Mouse (Mus musculus) naive thymus-derived CD4-positive, alpha-beta T cell, adult 2 months (primary cell): ENCODE results near the gene Gm37240.
"Not testable (repeated sequence)": the region's sequence is repeated elsewhere in the genome, so short reads cannot be mapped to it uniquely, and the experiment has no call there.

Experiments
- DNase-seq: peaks from one replicate; pipeline ENCODE4 v3.0.0-alpha.2; 2011; ENCODE audit warnings: low read depth

The Gm37240 gene

DNA sequence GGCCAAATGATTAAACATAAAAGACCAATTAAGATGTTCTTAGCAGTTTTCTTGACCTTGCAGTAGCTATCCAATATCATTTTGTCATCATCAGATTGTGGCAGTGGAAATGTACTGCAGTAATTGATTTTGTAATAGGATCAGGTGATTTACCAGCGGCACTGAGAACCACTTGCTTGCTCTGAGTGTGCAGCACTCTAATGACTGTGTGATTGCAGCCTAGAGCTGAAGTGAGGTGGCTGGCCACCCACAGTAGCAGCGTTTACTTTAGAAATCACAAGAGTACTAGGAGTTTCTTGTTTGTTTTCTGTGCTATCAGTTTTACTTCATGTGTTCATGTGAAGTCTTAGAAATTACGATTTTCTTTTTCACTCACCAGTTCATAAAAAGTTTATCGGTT lies 1011.1 kb downstream of the Gm37240 start:
- no peak for DNase-seq

DNA sequence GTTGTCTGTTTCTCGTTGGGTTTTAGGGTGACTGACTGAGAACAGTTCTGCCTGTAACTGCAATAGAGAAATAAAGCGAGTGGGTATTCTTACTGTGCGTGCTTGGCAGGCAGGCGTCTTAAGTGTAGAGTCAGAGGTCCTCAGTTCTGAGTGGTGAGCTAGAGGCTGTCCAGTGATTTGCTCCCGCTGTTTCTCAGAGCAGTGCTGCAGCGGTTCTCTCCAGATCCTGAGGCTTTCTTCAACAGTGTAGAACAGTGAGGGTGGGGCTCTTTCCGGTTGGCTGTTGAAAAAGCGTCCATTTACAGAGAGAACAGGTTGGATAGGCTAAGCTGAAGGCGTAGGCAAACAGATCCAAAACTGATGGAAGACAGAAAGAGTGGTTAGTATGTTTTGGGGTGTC lies 1012.0 kb downstream of the Gm37240 start:
- no peak for DNase-seq

DNA sequence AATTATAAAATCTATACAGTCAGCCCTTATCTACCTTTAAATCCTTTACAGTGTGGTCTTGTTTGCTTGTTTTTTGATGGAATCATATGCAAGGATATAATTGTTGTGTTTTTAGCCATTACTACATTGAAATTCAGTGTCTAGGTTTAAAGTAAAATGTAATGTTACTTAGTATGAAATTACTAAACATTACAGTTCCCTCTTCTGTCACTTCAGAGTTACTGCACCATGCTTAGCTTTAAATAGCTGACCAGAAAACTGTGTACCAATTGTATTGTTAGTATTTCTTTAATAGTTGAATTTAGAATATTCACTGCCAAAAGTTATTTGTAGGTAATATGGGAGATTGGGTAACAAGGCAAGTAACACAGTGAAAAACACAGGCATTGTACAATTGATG lies 1017.2 kb downstream of the Gm37240 start:
- no peak for DNase-seq

DNA sequence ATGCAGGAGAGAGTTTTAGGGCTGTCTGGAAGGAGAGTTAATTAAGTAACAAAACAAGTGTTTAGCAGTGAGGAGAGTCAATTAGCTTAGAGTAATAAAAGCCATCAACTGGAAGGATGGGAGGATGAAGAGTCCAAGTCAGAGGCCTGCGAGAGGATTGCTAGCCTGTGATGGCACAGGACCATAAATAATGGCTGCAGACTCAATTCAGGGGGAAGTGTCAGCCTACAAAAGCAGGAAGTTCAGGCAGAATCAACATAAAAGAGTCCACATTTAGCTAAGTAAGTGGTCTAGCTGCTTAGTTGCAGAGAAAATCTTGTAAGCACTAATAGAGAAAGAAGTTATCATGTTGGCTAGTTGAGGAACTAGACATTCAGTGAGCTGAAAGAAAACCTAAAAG lies 1019.3 kb downstream of the Gm37240 start:
- no peak for DNase-seq

DNA sequence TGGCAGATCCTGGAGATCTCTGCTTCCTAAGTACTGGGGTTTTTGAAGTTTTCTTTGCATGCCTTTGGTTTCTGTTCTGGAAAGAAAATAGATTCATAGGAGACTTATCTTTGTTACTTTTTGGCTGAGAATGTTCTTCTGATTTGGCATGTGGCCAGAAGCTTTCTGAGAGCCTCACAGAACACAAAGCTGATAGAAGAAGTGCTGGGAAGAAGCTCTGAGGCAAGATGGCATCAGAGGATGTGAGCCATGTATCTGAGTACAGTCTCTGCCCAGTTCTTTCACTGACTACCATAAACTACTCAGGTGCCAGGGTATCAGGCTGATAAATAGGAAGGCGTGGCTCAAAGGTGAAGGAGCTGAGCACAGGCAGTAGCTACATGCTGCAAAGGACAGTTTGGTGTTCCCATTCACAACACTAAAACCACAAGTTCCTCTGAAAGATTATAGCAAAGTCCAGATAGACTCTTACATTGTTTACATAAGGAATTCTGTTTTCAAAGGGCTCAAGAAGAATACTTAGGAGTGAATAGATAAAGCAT lies 1019.8 kb downstream of the Gm37240 start:
- DNase-seq: no peak

DNA sequence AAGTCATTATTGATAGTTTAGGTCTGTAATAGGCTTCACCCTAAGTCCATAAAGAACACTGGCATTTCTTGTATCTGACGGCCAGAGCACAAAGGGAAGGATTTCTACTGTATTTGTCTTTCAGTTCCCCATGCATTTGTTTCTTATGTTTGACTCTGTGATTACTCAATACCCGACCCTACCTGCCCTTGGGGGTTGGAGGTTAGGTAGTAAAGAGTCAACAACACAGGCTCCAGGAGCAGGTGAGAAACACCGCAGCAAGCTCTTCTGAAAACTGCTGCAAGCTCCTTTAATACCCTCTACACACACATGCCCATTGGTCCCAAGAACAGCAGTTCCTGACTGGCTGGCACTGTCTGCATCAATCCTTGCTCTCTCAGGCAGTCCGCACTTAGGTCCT lies 1020.5 kb downstream of the Gm37240 start:
- no peak for DNase-seq

DNA sequence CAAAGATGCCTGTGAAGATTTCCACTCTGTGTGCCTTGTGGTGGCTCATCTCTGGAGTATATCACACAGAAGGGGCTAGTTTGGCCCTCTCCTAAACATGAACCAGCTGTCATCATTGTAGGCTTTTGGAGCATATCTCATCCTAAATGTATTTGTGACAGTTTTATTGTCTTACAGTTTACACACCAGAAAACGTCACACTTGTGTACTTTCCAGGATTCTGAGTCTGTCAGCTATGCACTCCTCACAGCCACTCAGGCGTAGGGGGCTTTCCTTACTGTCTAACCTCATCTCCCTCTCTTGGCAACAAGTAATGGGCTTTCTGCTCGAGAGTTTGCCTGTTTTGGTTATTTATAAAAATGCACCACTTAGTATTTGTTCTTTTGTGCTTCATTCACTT lies 1021.6 kb downstream of the Gm37240 start:
- no peak for DNase-seq

DNA sequence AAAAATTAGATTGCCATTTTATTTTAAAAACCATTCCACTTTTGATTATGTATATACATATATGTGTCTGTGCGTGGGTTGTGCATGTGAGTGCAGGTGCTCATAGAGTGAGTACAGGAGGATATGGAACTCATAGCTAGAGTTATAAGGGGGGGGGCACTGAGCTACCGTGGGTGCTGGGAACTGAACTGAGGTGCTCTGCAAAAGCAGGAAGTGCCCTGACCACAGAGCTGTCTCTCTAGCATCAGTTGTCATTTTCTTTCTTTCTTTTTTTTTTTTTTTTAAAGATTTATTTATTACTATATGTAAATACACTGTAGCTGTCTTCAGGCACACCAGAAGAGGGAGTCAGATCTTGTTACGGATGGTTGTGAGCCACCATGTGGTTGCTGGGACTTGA lies 1025.5 kb downstream of the Gm37240 start:
- DNase-seq: not testable (repeated sequence)

DNA sequence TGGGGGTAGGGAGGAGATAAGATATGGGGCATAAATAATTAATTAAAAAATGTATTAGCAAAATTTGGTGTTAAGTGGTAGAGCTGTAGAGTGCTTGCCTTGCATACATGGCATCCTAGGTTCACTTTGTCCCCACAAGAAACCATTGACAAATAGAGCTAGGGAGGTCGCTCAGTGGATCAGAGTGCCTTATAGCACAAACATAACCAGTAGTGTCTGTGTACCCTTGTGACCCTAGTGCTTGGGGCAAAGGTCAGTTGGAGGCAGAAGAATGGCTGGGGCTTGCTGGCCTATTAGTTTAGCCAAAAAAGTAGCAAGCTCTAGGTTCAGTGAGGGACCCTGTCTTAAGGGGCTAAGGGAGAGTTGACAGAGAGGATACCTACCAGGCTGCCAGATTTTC lies 1026.6 kb downstream of the Gm37240 start:
- DNase-seq: no peak

DNA sequence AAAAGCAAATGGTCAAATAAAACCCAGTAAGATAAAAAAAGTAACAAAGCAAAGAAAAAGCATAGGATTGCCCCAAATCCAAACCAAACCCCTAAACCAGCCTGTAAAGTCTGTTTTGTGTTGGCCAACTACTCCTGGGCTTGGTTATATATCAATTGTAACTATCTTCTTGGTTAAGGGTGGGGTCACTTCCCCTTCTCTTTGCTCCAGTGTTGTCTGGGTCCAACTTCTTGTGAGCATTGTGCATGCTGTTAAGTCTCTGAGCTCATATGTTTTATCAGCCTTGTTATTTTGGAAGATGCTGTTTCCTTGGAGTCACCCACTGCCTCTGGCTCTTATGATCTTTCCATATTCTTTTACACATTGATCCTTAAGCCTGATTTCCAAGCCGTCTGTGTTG lies 1032.9 kb downstream of the Gm37240 start:
- no peak for DNase-seq

DNA sequence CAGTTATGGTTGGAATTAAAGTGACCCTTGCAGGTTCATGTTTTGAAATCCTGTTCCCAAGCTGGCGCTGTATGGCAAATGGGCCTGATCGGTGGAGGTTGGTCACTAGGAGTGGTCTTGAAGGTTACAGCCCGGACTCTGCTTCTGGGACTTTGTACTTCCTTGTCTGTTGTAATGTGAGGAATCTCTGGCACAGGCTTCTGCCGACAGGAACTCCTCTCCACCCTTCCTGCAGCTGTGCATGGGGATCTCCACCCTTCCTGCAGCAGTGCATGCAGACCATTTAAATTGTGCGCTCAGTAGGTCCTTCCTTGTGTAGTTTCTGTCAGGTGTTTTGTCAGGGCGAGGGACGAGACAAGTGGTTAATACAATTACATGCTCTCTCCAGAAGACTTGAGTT lies 1034.4 kb downstream of the Gm37240 start:
- no peak for DNase-seq

DNA sequence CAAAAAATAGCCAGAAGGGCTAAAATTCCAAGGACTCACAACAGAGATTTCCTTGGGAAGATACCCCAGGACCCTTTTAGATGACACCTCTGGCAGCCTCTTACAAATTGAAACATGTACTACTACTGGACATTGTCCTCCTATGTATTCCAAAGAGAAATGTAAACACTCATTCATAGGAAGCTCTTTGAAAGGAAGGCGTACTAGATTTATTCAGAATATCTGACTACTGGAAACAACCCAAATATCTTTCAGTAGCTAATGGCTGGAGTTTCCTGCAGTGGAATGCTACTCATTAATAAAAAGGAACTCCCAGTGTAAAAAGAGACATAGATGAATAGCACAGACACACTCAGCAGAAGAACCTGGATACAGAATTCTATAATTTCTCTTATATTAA lies 1035.5 kb downstream of the Gm37240 start:
- no peak for DNase-seq

DNA sequence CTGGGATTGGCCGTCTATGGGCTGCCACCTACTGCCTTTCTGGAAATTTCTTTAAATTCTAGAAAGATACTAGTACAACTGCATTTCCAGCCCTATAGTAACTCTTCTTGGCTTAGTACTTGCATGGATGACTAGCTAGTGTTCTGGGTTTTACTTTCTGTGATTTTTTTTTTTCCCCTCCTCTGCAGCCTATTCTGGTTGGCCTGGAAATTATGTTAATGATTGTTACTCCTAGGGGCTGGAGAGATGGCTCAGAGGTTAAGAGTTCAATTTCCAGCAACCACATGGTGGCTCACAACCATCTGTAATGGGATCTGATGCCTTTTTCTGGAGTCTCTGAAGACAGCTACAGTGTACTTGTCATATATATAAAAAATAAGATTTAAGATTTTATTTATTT lies 1036.9 kb downstream of the Gm37240 start:
- DNase-seq: no peak

DNA sequence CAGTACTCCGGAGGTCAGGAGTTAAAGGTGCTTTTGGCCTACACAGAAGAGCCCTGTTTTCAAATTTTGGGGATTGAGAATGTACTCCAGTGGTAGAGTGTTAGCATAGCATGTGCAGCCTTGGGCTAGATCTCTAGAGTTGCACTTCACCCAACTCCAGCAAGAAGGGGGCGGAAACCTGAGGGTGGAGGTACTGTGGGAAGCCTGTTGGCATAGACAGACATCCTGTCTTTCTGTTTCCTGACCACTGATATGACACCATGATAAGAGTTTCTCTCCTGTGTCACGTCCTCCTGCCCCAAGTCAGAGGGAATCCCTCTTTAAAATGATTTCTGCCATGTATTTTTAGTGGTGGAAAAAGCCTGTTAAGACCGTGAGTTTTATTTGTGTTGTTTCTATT lies 1038.5 kb downstream of the Gm37240 start:
- DNase-seq: peak; percentile 64

DNA sequence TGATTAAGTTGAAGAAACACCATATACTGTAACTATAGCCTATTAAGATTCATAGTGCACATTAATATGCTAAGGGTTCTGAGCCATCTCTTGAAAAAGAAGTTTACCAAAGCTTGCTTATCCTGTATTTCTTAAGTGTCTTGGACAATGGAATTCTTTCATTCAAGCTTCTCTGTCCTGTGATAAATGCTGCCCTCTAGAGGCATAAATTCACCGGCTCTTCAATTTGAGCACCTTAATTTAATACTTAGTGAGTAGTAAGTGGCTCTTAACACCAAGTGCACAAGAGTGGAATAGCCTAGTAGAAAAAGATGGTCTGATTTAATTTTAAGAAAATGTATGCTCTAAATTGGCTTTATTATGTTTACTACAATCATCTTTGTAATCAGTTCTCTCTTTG lies 1043.7 kb downstream of the Gm37240 start:
- DNase-seq: peak; percentile 75

DNA sequence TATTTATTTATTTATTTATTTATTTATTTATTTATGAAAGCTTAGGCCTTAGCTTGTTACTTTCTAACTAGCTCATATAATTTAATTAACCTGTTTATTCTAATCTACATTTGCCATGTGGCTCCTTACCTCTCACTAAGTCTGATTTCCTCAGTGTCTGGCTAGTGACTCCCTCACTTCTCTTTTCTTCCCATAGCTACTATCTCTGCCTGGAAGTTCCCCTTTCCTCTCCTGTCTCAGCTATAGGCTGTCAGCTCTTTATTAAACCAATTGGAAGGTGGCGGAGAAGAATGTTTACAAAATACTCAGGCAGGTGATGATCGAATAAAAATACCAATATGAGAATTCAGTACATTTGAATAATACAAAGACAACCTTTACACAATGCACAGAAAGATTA lies 1044.5 kb downstream of the Gm37240 start:
- DNase-seq: no peak

DNA sequence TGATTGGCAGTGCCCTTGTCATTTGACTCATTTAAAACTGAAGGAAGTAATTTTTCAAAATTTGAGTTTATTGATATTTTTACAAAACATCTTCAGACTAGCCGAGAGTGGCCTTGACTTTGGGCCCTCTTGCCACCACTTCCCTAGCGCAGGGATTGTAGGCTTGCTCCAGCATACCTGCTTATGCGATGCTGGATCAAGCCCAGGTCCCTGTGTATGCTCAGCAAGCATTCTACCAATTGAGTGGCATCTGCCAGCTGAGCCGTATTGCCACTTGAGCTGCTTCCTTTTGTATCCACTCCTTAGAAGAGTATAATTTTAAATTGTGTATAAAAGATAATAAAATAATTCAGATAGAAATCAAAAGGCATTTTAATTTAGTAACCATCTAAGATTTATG lies 1046.0 kb downstream of the Gm37240 start:
- DNase-seq: no peak

DNA sequence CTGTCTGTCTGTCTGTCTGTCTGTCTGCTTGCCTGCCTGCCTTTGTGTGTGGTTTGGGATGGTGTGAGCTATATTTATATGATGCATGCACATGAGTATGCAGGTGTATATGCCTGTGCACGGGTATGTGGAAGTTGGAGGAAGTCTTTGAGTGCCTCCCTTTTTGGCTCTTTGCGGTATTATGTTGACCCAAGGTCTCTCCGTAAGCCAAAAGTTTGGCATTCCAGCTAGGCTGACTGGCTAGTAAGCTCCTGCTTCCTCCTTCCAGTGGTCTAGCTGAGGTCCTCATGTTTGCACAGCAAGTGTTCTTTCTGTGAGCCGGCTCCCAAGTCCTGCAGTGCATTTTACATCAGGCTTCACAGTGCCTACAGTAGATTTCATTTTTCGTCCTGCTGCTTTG lies 1047.8 kb downstream of the Gm37240 start:
- no peak for DNase-seq

DNA sequence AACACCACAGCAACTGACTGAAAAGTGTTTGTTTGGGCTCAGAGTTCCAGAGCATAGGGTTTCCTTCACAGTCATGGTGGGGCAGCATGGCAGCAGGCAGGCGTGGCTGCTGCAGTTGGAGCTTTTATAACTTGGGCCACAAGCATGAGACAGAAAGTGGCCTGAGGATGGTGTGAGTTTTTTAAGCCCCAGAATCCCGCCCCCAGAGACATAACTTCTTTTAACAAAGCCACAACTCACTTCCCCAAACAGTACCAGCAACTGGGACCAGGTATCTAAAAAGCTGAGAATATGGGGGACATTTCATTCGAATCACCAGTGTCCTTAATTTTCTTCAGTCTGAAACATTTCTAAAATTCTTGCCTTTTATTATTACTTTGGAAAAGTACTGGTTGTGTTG lies 1049.3 kb downstream of the Gm37240 start:
- DNase-seq: no peak

DNA sequence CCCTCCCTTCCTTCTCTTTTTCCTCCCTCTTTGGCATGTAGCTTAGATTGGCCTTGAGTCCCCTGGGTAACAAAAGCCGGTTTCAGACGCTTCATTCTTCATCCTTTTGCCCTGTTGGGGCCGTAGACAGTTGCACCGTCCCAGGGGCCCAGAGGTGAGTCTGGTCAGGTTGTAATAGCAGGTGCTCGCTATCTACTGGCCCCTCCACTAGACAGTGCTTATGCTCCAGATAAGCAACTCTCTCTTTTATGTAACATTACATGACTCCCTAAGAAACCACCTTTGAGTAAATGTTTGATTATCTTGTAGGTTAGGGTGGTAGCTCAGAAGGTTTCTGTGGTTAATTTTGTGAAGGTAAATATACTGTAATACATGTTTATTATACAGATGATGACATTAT lies 1051.3 kb downstream of the Gm37240 start:
- no peak for DNase-seq

DNA sequence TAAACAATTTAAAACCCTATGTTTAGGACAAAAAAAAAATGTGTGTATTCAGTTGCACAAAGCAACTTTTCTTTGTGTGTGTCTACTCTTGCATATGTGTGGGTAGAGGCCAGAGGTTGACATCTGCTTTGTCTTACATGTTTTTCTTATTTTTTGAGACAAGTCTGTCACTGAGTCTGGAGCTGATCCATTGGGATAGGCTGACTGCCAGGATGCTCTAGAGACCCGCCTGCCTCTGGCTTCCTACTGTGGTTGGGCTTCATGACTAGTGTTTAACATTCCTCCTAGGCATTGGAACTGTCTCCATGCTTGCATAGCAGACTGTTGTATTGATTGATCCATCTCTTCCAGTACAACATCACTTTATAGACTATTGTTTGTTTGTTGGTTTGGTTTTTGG lies 1058.0 kb downstream of the Gm37240 start:
- no peak for DNase-seq

DNA sequence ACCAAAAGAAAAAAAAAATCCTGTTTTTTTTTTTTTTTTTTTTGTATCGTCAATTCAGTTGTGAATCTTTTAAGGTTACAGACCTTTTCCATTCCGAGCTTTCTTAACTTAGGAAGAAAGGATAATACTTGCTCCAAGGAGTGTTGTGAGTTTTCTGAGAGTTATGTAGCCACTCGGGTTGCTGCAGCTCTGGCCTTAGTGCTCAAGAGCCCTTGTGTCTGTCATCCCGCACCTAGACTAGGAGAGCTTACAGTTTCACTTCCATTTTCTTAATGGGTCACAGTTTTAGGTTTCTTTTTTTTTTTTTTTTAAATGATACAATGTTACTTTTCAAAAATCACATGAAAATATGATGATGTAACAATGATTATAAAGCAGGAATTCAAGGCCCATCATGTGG lies 1059.7 kb downstream of the Gm37240 start:
- no peak for DNase-seq

DNA sequence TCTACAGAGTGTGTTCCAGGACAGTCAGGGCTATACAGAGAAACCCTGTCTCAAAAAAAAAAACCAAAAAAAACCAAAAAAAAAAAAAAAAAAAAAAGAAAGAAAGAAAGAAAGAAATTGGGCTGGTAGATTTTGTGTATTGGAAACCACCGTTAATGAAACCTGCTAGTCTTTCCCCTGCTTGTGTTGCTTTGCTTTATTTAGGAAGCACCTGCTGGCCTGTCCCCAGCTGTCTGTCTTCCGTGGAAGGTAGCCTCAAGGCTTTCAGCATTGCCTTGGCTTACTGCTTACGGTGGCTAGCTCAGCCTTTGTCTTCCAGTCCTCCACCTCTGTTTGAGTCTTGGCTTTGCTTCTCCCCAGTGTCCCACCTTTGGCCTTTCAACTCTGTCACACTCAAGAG lies 1060.4 kb downstream of the Gm37240 start:
- DNase-seq: no peak

DNA sequence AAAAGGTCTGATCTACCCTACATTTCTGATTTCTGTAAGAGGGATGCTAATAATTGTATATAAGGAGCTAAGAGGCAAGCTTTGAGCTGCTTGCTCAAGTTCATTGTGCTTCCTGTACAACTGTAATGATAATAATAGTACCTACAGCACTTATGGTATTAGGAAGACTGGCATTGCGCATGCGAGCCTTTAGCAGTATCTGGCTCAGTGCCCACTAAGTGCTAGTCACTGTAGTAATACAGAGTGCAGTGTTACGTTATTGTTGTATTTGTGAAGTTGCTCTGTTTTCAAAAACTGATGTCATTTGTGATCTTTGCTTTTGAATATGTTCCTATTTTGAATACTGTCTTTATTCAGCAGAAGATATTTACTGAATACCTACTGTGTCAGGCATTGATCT lies 1060.9 kb downstream of the Gm37240 start:
- no peak for DNase-seq

DNA sequence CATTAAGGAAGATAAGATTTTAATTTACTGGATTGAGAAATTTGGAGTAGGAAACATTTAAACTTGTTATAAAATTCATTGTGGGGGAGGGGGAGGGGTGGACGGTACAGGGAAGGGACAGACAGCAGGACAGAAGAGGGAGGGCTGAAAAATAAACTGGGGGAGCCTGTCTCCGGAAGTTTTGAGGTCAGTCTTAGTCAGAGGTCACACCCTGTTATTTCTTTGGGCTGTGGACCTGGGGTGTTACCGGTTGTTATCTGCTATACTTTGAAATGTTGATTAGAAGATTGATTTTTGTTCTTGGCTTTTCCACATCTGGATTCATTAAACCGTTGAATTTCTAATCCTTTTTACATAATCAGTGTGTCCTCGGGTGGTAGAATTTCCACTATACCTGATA lies 1061.3 kb downstream of the Gm37240 start:
- DNase-seq: no peak
